Mouse (Mus musculus): ENCODE data around the gene Igsf11. TPM values are rescaled to one million over a fixed set of nuclear protein-coding genes. Genes with fewer than 3 reads are reported as not detected.
A peak's percentile ranks its signal among the peaks of the same experiment; 100 is the strongest.

Igsf11 gene
- total RNA-seq, 2 experiments from 2014 or later = 35.6 to 52.0 TPM

- intact Hi-C loops (cut with DNase I) = loop anchor here (1.0 to 10.0 kb wide), 4 partner anchors 195 to 519 kb away; no protein-coding TSS in a partner anchor
- DNase-seq (ENCODE audit: low spot score in 2 of 2) = no peak
Observed at GRCm38 (mm10) chr16:39053779-39054178, 161.3 kb downstream of the Igsf11 start.

GRCm38 (mm10) chr16:39056061-39056460 lies 163.6 kb downstream of the Igsf11 start:
- intact Hi-C loops (cut with DNase I) = loop anchor here (10.0 kb wide), 3 partner anchors 321 to 521 kb away; no protein-coding TSS in a partner anchor
- DNase-seq (ENCODE audit: low spot score in 2 of 2) = peak in 1 of 2 experiments; percentile 47

- intact Hi-C loops (cut with DNase I) = loop anchor here (10.0 kb wide), 3 partner anchors 322 to 522 kb away; no protein-coding TSS in a partner anchor
- no peak for DNase-seq (ENCODE audit: low spot score in 2 of 2)
Observed at GRCm38 (mm10) chr16:39056961-39057360, 164.5 kb downstream of the Igsf11 start.

- no peak for DNase-seq (ENCODE audit: low spot score in 2 of 2)
- intact Hi-C loops (cut with DNase I) = loop anchor here (10.0 kb wide), 3 partner anchors 324 to 524 kb away; no protein-coding TSS in a partner anchor
Observed at GRCm38 (mm10) chr16:39058869-39059268, 166.4 kb downstream of the Igsf11 start.

- no peak for DNase-seq (ENCODE audit: low spot score in 2 of 2)
- intact Hi-C loops (cut with DNase I) = no loop called here
Observed at GRCm38 (mm10) chr16:39062596-39062995, 170.1 kb downstream of the Igsf11 start.

- intact Hi-C loops (cut with DNase I) = no loop called here
- no peak for DNase-seq (ENCODE audit: low spot score in 2 of 2)
Observed at GRCm38 (mm10) chr16:39065576-39065975, 173.1 kb downstream of the Igsf11 start.

- no peak for DNase-seq (ENCODE audit: low spot score in 2 of 2)
- intact Hi-C loops (cut with DNase I) = no loop called here
Observed at GRCm38 (mm10) chr16:39071431-39071830, 179.0 kb downstream of the Igsf11 start.

Other genes with a start within 250 kb of the Igsf11 start
- gene Arhgap31, start 179.4 kb upstream of the Igsf11 start, total RNA-seq (2021) = 10 to 100 TPM; 15.9 to 21.5 TPM
- 10 to 100 TPM; 19.9 to 22.9 TPM for gene B4galt4, start 150.4 kb upstream of the Igsf11 start, total RNA-seq (2021)
- gene Upk1b, start 92.3 kb upstream of the Igsf11 start, total RNA-seq (2021) = 1 to 10 TPM in 1 of 2 experiments, under 1 TPM in 1; 0.86 to 1.7 TPM
- gene 4930435E12Rik, start 63.9 kb upstream of the Igsf11 start, total RNA-seq (2021) = not detected